Mouse (Mus musculus) MEL (cell line): ENCODE measurements around the gene Gm28048. TPM values are rescaled to one million over a fixed set of nuclear protein-coding genes. Genes with fewer than 3 reads are reported as not detected.

ENCODE experiments used
- DNase-seq: peaks from one replicate; pipeline ENCODE4 v3.0.0; 2011; ENCODE audit warnings: low read depth, low spot score
- H3K27ac ChIP-seq: 2 replicates; pipeline ENCODE4 v1.5.1; 2012; ENCODE audit warnings: low read depth, mild to moderate bottlenecking, control low read depth, low read length, moderate library complexity; ENCODE audit not compliant: control insufficient read depth
- H3K27me3 ChIP-seq, 2 experiments: fragments of 150-350 bp in 1 of 2; sonication (generic) in 1 of 2; 2 replicates each; pipeline ENCODE4 v1.6.1; 2012; ENCODE audit warnings: low read length in 2 of 2, mild to moderate bottlenecking in 2 of 2, improper control_type of control experiment in 1 of 2, moderate library complexity in 1 of 2; ENCODE audit not compliant: insufficient read depth in 2 of 2, control insufficient read depth in 1 of 2
- H3K36me3 ChIP-seq, 2 experiments: 2 replicates each; pipeline ENCODE4 v1.6.1; 2012 to 2014; ENCODE audit warnings: low read length in 2 of 2, improper control_type of control experiment in 1 of 2, inconsistent platforms in 1 of 2, mild to moderate bottlenecking in 1 of 2; ENCODE audit not compliant: insufficient read depth in 2 of 2, control insufficient read depth in 1 of 2
- H3K4me1 ChIP-seq, 2 experiments: fragments of 150-350 bp in 1 of 2; sonication (generic) in 1 of 2; 2 replicates each; pipeline ENCODE4 v1.6.1; 2012; ENCODE audit warnings: low read length in 2 of 2, improper control_type of control experiment in 1 of 2, mild to moderate bottlenecking in 1 of 2; ENCODE audit not compliant: insufficient read depth in 2 of 2, control insufficient read depth in 1 of 2
- H3K4me3 ChIP-seq, 2 experiments: fragments of 150-350 bp in 1 of 2; sonication (generic) in 1 of 2; 2 replicates each; pipeline ENCODE4 v1.5.1; 2012; ENCODE audit warnings: low read depth in 2 of 2, low read length in 2 of 2, mild to moderate bottlenecking in 2 of 2, moderate library complexity in 2 of 2, control low read depth in 1 of 2, improper control_type of control experiment in 1 of 2; ENCODE audit not compliant: control insufficient read depth in 1 of 2, insufficient read depth in 1 of 2
- H3K79me2 ChIP-seq: 2 replicates; pipeline ENCODE4 v1.6.1; 2012; ENCODE audit warnings: mild to moderate bottlenecking, low read length, moderate library complexity; ENCODE audit not compliant: control insufficient read depth, poor library complexity, insufficient read depth
- H3K9ac ChIP-seq: 2 replicates; pipeline ENCODE4 v1.6.1; 2012; ENCODE audit warnings: low read depth, mild to moderate bottlenecking, control low read depth, low read length, moderate library complexity; ENCODE audit not compliant: control insufficient read depth, poor library complexity, severe bottlenecking
- H3K9me3 ChIP-seq: fragments of 150-350 bp; sonication (generic); replicated peaks from 2 replicates; pipeline ENCODE4 v1.6.1; 2012; ENCODE audit warnings: mild to moderate bottlenecking, low read length, improper control_type of control experiment, moderate library complexity; ENCODE audit not compliant: insufficient read depth
- CHD1 ChIP-seq: IDR thresholded peaks from 2 replicates; pipeline ENCODE4 v1.6.1; 2012; ENCODE audit warnings: low read depth, mild to moderate bottlenecking, inconsistent platforms, low read length, improper control_type of control experiment
- CHD2 ChIP-seq: IDR thresholded peaks from 2 replicates; pipeline ENCODE4 v1.6.1; 2011; ENCODE audit warnings: low read length, improper control_type of control experiment
- CTCF ChIP-seq, 3 experiments: IDR thresholded peaks in 2 of 3; conservative IDR thresholded peaks in 1 of 3; 2 replicates each; pipeline ENCODE4 v1.5.1; 2011 to 2012; ENCODE audit warnings: low read length in 3 of 3, low read depth in 2 of 3, mild to moderate bottlenecking in 2 of 3, improper control_type of control experiment in 1 of 3, inconsistent platforms in 1 of 3, mixed read lengths in 1 of 3, moderate library complexity in 1 of 3; ENCODE audit not compliant: control insufficient read depth in 1 of 3, insufficient read depth in 1 of 3, poor library complexity in 1 of 3, severe bottlenecking in 1 of 3
- E2F4 ChIP-seq: IDR thresholded peaks from 2 replicates; pipeline ENCODE4 v1.6.1; 2011; ENCODE audit warnings: low read depth, low read length, improper control_type of control experiment, borderline replicate concordance
- EP300 ChIP-seq, 2 experiments: IDR thresholded peaks; 2 replicates each; pipeline ENCODE4 v1.6.1; 2011; ENCODE audit warnings: improper control_type of control experiment in 2 of 2, low read length in 2 of 2, low read depth in 1 of 2, mild to moderate bottlenecking in 1 of 2
- ETS1 ChIP-seq: IDR thresholded peaks from 2 replicates; pipeline ENCODE4 v1.6.1; 2012; ENCODE audit warnings: low read depth, mild to moderate bottlenecking, inconsistent platforms, low read length, improper control_type of control experiment, moderate library complexity
- GABPA ChIP-seq: IDR thresholded peaks from 2 replicates; pipeline ENCODE4 v1.6.1; 2012; ENCODE audit warnings: low read depth, mild to moderate bottlenecking, inconsistent platforms, low read length, improper control_type of control experiment, moderate library complexity
- JUND ChIP-seq: IDR thresholded peaks from 2 replicates; pipeline ENCODE4 v1.6.1; 2011; ENCODE audit warnings: low read depth, mild to moderate bottlenecking, improper control_type of control experiment, low read length
- KAT2A ChIP-seq: conservative IDR thresholded peaks from 2 replicates; pipeline ENCODE4 v1.6.1; 2012; ENCODE audit warnings: low read depth, low read length, improper control_type of control experiment, inconsistent platforms
- MAX ChIP-seq: IDR thresholded peaks from 2 replicates; pipeline ENCODE4 v1.6.1; 2011; ENCODE audit warnings: low read length, improper control_type of control experiment
- MEF2A ChIP-seq: IDR thresholded peaks from 2 replicates; pipeline ENCODE4 v1.6.1; 2014; ENCODE audit warnings: low read depth, mild to moderate bottlenecking, inconsistent platforms, low read length, improper control_type of control experiment; ENCODE audit not compliant: poor library complexity, insufficient replicate concordance, severe bottlenecking; ENCODE audit errors: extremely low read depth
- MYC ChIP-seq: IDR thresholded peaks from 2 replicates; pipeline ENCODE4 v1.6.1; 2011; ENCODE audit warnings: low read depth, mild to moderate bottlenecking, low read length, improper control_type of control experiment, moderate library complexity
- NELFE ChIP-seq: IDR thresholded peaks from 2 replicates; pipeline ENCODE4 v1.6.1; 2011; ENCODE audit warnings: low read depth, low read length, improper control_type of control experiment
- NRF1 ChIP-seq: IDR thresholded peaks from 2 replicates; pipeline ENCODE4 v1.6.1; 2014; ENCODE audit warnings: low read depth, mild to moderate bottlenecking, inconsistent platforms, low read length, improper control_type of control experiment, moderate library complexity; ENCODE audit not compliant: poor library complexity, insufficient read depth, severe bottlenecking
- POLR2A ChIP-seq, 2 experiments: IDR thresholded peaks; 2 replicates each; pipeline ENCODE4 v1.6.1; 2011 to 2012; ENCODE audit warnings: low read length in 2 of 2, mild to moderate bottlenecking in 2 of 2, control low read depth in 1 of 2, improper control_type of control experiment in 1 of 2, low read depth in 1 of 2, moderate library complexity in 1 of 2; ENCODE audit not compliant: control insufficient read depth in 1 of 2, insufficient read depth in 1 of 2, poor library complexity in 1 of 2
- POLR2AphosphoS2 ChIP-seq: IDR thresholded peaks from 2 replicates; pipeline ENCODE4 v1.6.1; 2011; ENCODE audit warnings: low read length, improper control_type of control experiment
- POLR2AphosphoS5 ChIP-seq: IDR thresholded peaks from 2 replicates; pipeline ENCODE4 v1.6.1; 2012; ENCODE audit warnings: low read depth, borderline replicate concordance, mild to moderate bottlenecking, inconsistent platforms, low read length, moderate library complexity, mixed read lengths
- RAD21 ChIP-seq: IDR thresholded peaks from 2 replicates; pipeline ENCODE4 v1.6.1; 2011; ENCODE audit warnings: mild to moderate bottlenecking, low read depth, low read length, improper control_type of control experiment
- TAL1 ChIP-seq: IDR thresholded peaks from 2 replicates; pipeline ENCODE4 v1.6.1; 2012; ENCODE audit warnings: mild to moderate bottlenecking, inconsistent platforms, low read length, moderate library complexity, mixed read lengths
- TBP ChIP-seq: IDR thresholded peaks from 2 replicates; pipeline ENCODE4 v1.8.0; 2011; ENCODE audit warnings: low read depth, low read length, improper control_type of control experiment
- TCF12 ChIP-seq: IDR thresholded peaks from 2 replicates; pipeline ENCODE4 v1.6.1; 2014; ENCODE audit warnings: low read depth, mild to moderate bottlenecking, inconsistent platforms, low read length, improper control_type of control experiment, moderate library complexity
- UBTF ChIP-seq: IDR thresholded peaks from 2 replicates; pipeline ENCODE4 v1.6.1; 2012; ENCODE audit warnings: low read depth, mild to moderate bottlenecking, inconsistent platforms, low read length, improper control_type of control experiment, moderate library complexity, borderline replicate concordance; ENCODE audit not compliant: insufficient read depth
- USF1 ChIP-seq: IDR thresholded peaks from 2 replicates; pipeline ENCODE4 v1.6.1; 2014; ENCODE audit warnings: low read depth, mild to moderate bottlenecking, inconsistent platforms, low read length, improper control_type of control experiment, moderate library complexity
- USF2 ChIP-seq, 2 experiments: IDR thresholded peaks; 2 replicates each; pipeline ENCODE4 v1.6.1; 2011 to 2012; ENCODE audit warnings: improper control_type of control experiment in 2 of 2, low read length in 2 of 2, borderline replicate concordance in 1 of 2, inconsistent platforms in 1 of 2, low read depth in 1 of 2, mild to moderate bottlenecking in 1 of 2; ENCODE audit not compliant: insufficient read depth in 1 of 2
- ZC3H11A ChIP-seq: IDR thresholded peaks from 2 replicates; pipeline ENCODE4 v1.6.1; 2012; ENCODE audit warnings: low read depth, mild to moderate bottlenecking, inconsistent platforms, low read length, improper control_type of control experiment
- ZKSCAN1 ChIP-seq: IDR thresholded peaks from 2 replicates; pipeline ENCODE4 v1.6.1; 2012; ENCODE audit warnings: low read depth, mild to moderate bottlenecking, inconsistent platforms, low read length, improper control_type of control experiment, moderate library complexity
- ZNF384 ChIP-seq: IDR thresholded peaks from 2 replicates; pipeline ENCODE4 v1.6.1; 2012; ENCODE audit warnings: low read depth, mild to moderate bottlenecking, inconsistent platforms, low read length, improper control_type of control experiment
- polyA plus RNA-seq, 2 experiments: library from polyadenylated mRNA; stranded (reverse) in 1 of 2; unstranded in 1 of 2; fragments of >175 nt in 1 of 2; fragments of >200 nt in 1 of 2; gene quantifications; 2 replicates each; pipeline versions ENCODE4 v1.2.1 to v1.2.4; 2012; ENCODE audit warnings: low replicate concordance in 2 of 2, low read depth in 1 of 2; ENCODE audit not compliant: insufficient read length in 2 of 2, insufficient read depth in 1 of 2, missing spikeins in 1 of 2
- total RNA-seq: library from RNA; depleted of rRNA; stranded (reverse); fragments of 300-350 nt; gene quantifications from 2 replicates; pipeline ENCODE4 v1.2.3, GENCODE M21; 2012

Gm28048 gene
- total and polyA plus RNA-seq, 3 experiments: 8.6 to 15.0 TPM; not detected in 1

DNA sequence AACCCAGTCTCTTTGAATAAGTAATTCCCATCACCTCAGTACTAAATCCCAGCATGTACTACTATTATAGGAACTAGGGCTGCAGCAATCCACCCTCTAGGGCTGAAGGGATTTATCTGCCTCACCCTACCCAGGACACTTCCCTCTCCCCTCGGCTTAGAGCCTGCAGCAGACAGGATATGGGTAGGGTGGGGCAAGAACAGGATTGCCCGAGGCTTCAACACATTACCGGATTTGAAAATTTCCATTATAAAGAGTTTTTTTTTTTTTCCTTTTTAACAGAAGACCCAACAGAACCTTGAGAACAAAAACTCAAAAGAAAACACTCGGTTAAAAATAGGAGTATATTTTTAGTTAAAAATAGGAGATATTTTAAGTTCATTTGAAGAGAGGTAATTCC lies 130.5 kb downstream of the Gm28048 start (continued):
- TF ChIP-seq POLR2AphosphoS2: no peak

DNA sequence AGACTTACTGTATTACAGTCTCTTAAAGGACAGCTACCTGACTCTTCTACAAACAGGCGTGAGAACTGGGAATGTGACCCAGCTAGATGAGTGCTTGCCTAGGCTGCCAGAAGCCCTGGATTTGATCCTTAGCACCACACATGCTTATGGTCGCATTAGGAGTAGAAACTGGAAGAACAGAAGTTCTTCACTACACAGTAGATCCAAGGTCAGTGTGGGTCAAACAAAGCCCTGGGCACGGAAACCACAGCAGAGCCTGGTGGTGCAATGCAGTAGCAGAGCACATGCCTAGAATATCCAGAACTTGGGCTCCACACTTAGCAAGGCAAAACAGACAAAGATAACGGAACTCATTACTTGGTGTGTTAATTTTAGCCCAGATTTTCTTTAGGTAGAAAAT lies 131.8 kb downstream of the Gm28048 start:
- H3K4me3 ChIP-seq: no peak overlapping the region
- H3K4me1 ChIP-seq: peaks cover 57 to 66% of the 10 kb centered on the region in 2 experiments
- peak overlapping the region; percentile 16; the same call in 1 of the 2 replicates for H3K27ac ChIP-seq
- peaks cover 2 to 82% of the 10 kb centered on the region in 2 experiments; a peak in 3 of 4 replicates for H3K36me3 ChIP-seq
- peaks cover 76% of the 10 kb centered on the region for H3K79me2 ChIP-seq
- TF ChIP-seq GABPA: no peak
- H3K9ac ChIP-seq: no peak overlapping the region
- H3K9me3 ChIP-seq: no peaks in the 10 kb centered on the region
- no peak for DNase-seq
- no peaks in the 10 kb centered on the region for H3K27me3 ChIP-seq

DNA sequence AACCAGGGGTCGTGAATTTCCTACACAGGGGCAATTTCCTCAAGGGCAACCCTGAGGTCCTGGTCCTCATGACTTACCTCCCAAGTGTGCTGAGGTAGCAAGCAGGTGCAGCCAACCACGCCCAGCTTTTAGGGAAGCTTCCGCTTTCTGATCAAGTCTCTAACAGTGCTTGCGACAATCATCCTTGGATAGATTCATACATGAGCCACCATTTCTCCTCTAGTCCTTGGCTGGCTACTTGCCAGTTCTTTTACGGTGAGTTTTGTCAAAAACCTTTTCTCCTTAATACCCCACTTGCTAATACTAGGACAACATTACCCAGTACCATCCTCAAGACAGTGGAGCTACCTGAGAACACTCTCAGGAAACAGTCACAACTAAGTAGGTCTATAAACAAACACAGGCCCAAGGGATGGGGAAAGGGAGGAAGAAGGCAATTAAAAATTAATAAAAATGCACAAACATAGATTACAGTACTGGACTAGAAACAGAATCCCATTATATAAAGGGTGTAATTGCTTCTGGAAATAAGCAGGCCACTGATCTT lies 133.2 kb downstream of the Gm28048 start:
- Histone ChIP-seq H3K4me3 (peak overlapping the region; percentile 16 to 44; a peak in 3 of 4 replicates), H3K9me3 (no peaks in the 10 kb centered on the region), H3K36me3 (peaks cover 0 to 92% of the 10 kb centered on the region in 2 experiments; a peak in 2 of 4 replicates), H3K9ac (peak overlapping the region; percentile 39), H3K27ac (peak overlapping the region; percentile 91), H3K79me2 (peaks cover 76% of the 10 kb centered on the region), H3K4me1 (peaks cover 65 to 71% of the 10 kb centered on the region in 2 experiments), H3K27me3 (no peaks in the 10 kb centered on the region)
- peak; percentile 93 for DNase-seq
- TF ChIP-seq ETS1 (no peak; the same call in 1 of the 2 replicates), TAL1 (no peak), POLR2AphosphoS5 (no peak), TCF12 (peak; percentile 2; the same call in 1 of the 2 replicates), POLR2A (IDR thresholded peaks at IDR 0.05; ENCODE audit: control insufficient read depth in 1 of 2, insufficient read depth in 1 of 2, low read depth in 1 of 2, low read length in 2 of 2, poor library complexity in 1 of 2) (no peak; a peak in 1 of 4 replicates), CHD1 (0 out of 2 replicates have a peak, but pooled peaks have one; percentile 72), NRF1 (no peak), TBP (peak; percentile 31; the same call in 1 of the 2 replicates), NELFE (peak; percentile 22; the same call in 1 of the 2 replicates), E2F4 (no peak), USF2 (IDR thresholded peaks at IDR 0.05; ENCODE audit: borderline replicate concordance in 1 of 2, insufficient read depth in 1 of 2, low read depth in 1 of 2, low read length in 2 of 2) (no peak), POLR2AphosphoS2 (no peak), MAX (no peak; the same call in 1 of the 2 replicates), ZC3H11A (no peak; the same call in 1 of the 2 replicates), CTCF (IDR thresholded peaks at IDR 0.05 in 2 of 3, conservative IDR thresholded peaks at IDR 0.05 in 1 of 3; ENCODE audit: control insufficient read depth in 1 of 3, insufficient read depth in 1 of 3, low read depth in 2 of 3, low read length in 3 of 3, poor library complexity in 1 of 3, severe bottlenecking in 1 of 3) (no peak), ZNF384 (no peak), JUND (0 out of 2 replicates have a peak, but pooled peaks have one; percentile 26), UBTF (no peak), MEF2A (no peak), RAD21 (no peak), USF1 (no peak), CHD2 (no peak), EP300 (IDR thresholded peaks at IDR 0.05; ENCODE audit: low read depth in 1 of 2, low read length in 2 of 2) (no peak), GABPA (no peak), KAT2A (peak; percentile 1; the same call in 1 of the 2 replicates), MYC (no peak; the same call in 1 of the 2 replicates), ZKSCAN1 (no peak)
